Mouse (Mus musculus): Measurements from ENCODE around the gene Tbc1d25. TPM values are rescaled to one million over a fixed set of nuclear protein-coding genes. Genes with fewer than 3 reads are reported as not detected.

The Tbc1d25 gene
- total RNA-seq (2015; ENCODE audit: low replicate concordance) (1.7 and 4.2 TPM in 2 replicates), total RNA-seq (2017; ENCODE audit: low replicate concordance) (0.56 and 1.1 TPM in 2 replicates)

DNA sequence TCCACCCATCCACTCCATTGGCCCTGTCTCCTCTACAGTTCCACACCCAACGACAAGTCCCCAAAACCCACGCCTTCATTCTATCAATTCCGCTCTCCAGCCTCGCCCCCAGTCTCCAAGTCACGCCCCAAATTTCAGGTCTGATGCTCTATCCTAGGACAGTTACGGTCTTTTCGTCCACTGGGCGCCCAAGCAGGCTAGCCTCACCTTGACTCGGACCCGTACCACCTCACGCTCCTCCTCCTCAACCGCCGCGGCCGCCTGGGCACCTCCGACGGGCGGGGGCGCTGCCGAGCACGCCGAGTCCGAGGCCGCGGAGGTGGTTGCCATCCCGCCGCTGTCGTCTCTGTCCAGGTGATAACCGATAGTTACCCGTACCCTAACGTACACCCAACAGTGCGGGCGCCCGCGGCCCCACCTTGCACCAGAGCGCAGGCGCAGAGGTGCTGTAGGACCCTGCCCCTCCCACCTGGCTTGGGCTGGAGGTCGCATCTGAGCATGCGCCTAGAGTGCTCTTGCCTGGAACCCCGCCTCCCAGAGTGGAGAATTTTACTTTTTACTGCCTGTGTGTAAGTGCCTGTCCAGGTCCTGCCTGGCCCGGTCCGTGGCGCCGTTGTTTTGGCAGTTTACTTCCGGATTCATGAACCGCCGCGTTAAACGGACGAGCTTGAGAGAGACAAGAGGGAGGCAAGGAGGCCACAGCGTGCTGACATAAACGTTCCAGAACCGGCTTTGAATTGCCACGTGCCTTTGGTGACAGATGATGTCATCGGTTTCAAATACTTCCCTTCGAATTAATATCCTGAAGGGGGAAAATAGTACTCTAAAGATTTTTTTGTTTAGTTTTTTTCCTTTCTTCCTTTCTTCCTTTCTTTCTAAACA, at the start of gene Tbc1d25:
Tbc1d25 (minus strand) TSS at position 678 of the 882 bp plus-strand sequence.
- peak; percentile 96 for ATAC-seq (replicated peaks; ENCODE audit: low FRiP score, poor library complexity, severe bottlenecking)

DNA sequence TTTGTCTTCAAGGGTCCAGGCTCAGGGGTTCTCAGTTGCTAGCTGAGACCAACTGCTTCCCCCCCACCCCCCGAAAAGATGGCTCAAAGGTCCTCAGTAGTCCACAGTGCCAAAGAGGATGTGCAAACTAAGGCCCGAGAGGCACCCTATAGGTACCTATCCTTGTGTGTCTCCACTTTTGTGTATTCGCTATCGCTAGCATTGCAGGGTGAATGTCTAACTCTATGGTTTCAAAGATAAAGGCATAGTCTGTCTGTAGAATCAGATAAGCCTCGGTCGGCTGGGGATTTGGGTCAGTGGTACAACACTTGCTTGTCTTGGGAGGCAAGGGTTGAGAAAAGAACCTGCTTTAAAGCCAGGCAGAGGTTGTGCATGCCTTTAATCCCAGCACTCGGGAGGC, 47.5 kb upstream of the Tbc1d25 start:
- no peak for ATAC-seq (replicated peaks; ENCODE audit: low FRiP score, poor library complexity, severe bottlenecking)

DNA sequence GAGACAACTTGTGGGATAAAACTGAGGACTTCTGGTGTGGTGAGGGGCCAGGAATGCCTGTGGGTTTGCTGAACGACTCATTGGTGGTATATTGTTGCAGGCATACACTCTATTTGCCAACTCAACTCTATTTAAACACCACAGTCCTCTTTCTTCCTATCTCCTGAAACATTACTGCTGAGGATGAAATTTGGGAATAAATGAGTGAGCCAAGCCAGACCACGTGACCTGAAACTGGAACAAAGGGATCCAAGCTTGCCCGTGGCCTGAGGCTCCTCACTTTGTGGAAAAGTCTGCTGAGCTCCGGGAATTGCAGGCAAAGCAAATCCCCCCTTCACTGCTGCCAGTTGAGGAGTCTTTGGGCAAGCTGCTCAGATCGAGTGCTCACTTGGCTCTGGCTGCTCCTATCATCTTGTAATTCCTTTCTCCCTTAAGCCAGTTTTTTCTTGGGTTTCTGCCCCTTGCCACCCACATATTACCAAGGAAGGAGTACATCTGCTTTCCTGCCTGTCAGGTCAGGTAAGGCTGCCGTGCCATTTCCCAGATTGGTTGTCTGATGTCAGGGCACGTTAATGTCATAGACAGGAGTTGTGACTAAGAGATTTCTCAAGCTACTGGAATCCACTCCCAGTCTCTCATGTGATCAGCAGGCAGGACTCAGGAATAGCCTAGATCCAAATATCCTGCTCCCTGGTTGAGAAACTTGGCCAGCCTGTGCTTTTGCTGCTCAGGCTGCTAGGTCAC, 46.9 kb upstream of the Tbc1d25 start:
- no peak for ATAC-seq (replicated peaks; ENCODE audit: low FRiP score, poor library complexity, severe bottlenecking)

DNA sequence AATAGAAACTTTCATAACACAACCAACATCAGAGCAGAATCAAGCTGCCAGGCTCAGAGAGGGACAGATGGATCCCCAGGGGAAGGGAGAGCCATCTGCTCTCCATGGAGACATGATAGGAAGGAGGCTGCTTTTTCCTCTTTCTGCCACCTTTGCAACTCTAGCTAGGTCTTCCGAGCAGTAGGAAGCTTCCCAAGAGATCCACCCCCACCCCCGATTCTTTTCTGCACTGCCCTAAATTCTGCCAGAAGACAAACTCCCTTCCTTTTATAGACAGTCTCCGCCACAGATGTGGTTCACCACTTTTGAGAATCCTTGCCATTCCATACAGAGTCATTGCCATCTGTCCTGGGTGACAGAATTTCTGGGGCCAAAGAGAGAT, 46.3 kb upstream of the Tbc1d25 start:
- ATAC-seq (replicated peaks; ENCODE audit: low FRiP score, poor library complexity, severe bottlenecking), result no peak

GRCm38 (mm10) chrX:8219651-8220050, 43.7 kb upstream of the Tbc1d25 start:
- no peak for ATAC-seq (replicated peaks; ENCODE audit: low FRiP score, poor library complexity, severe bottlenecking)

GRCm38 (mm10) chrX:8218114-8218513, 42.1 kb upstream of the Tbc1d25 start:
- no peak for ATAC-seq (replicated peaks; ENCODE audit: low FRiP score, poor library complexity, severe bottlenecking)

DNA sequence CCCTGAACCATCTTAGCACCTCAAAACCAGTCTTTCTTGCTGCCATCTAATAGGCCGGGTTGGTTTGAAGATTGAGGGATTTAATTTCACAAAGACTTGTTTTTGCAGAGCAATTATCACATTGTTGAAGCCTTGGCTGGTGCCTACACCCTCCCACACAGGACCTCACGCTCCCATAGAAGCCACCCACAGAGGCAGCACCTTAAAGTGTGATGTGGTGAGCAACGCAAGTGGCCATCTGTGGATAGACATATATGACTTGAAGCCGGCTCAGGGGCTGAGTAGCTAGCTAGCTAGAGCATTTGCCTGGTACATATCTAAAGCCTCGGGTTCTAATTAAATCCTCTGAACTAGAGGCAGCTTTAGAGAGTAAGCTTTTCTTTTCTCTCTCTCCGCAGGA, 41.4 kb upstream of the Tbc1d25 start:
- ATAC-seq (replicated peaks; ENCODE audit: low FRiP score, poor library complexity, severe bottlenecking), result no peak

GRCm38 (mm10) chrX:8211490-8212207, 35.7 kb upstream of the Tbc1d25 start:
- ATAC-seq (replicated peaks; ENCODE audit: low FRiP score, poor library complexity, severe bottlenecking), result no peak

DNA sequence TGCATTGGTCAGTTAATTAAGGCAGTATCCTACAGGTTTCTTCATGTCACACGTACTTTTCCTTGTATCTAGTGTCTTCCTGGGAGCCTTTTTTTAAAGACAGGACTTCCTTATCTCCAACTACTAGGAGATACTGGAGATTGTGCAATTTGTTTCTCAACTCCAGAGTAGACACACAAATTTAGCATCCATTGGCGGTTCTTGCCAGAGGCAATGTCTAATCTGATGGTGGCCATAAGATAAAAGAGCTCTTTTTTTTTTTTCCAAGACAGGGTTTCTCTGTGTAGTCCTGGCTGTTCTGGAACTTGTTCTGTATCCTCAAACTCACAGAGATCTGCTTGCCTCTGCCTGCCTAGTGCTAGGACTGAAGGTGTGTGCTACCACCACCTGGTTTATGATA, 33.7 kb upstream of the Tbc1d25 start:
- ATAC-seq (replicated peaks; ENCODE audit: low FRiP score, poor library complexity, severe bottlenecking), result no peak

DNA sequence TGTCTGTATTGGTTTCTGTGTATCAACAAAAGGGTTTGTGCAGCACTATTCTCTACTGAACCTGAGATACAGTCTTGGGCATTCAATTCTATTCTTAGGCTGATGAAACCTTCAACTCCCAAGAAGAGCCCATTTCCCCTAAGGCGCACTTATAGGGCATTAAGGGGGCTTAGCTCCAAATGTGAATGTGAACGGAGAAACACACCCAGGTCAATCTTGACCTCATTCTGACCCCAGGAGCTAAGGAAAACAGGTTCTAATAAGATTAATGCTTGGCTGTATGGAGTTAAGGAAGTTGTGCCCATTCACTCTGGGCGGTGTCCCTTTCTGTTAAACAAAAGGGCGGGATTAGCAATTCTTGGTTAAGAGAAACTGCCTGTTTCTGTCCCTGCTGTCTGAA, 31.2 kb upstream of the Tbc1d25 start:
- ATAC-seq (replicated peaks; ENCODE audit: low FRiP score, poor library complexity, severe bottlenecking), result no peak

DNA sequence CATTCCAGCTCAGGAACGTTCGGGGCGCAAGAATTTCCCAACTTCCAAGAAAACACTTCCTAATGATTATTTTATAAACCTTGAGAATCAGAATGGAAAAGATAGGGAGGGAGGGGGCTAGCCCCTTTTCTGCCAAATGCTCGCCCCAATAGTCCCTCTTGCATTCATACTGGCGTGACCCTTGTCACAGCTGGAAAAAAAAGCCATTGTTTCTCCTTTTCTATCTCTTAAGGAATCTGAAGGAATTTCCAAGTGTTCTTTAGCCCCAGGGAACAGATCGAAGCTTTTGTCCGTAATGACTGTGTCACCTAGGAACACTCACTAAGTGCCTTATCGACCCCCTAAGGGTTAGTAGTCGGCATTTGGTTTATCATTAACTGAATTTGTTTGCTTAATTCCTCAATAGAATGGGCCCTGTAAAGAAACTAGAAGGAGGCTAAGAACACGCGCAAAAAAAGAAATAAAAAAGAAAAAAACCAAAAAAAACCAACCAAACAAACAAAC, 30.8 kb upstream of the Tbc1d25 start:
- no peak for ATAC-seq (replicated peaks; ENCODE audit: low FRiP score, poor library complexity, severe bottlenecking)

GRCm38 (mm10) chrX:8206015-8206693, 30.2 kb upstream of the Tbc1d25 start, which contains the start of gene Porcn:
TSS of gene Porcn (minus strand) at chrX:8206525.
- ATAC-seq (replicated peaks; ENCODE audit: low FRiP score, poor library complexity, severe bottlenecking), result peak; percentile 95

DNA sequence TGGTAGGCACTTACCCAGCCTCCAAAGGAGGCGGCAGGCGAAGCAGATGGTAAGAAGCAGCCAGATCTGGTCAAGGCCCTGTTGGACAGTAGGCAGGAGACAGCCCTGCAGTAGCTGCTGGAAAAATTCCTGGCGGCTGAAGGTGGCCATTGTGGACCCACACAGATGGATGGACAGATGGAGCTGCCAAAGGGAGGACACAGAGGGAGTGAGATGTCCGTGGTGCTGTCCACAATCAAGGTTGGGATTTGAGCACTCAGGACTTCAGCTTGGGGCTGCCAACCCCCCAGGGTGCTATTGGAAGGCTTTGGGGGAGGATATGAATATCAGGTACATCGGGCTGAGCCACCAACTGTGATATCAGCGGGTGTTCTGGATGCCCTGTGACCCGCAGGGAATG, 29.6 kb upstream of the Tbc1d25 start:
- ATAC-seq (replicated peaks; ENCODE audit: low FRiP score, poor library complexity, severe bottlenecking), result no peak

DNA sequence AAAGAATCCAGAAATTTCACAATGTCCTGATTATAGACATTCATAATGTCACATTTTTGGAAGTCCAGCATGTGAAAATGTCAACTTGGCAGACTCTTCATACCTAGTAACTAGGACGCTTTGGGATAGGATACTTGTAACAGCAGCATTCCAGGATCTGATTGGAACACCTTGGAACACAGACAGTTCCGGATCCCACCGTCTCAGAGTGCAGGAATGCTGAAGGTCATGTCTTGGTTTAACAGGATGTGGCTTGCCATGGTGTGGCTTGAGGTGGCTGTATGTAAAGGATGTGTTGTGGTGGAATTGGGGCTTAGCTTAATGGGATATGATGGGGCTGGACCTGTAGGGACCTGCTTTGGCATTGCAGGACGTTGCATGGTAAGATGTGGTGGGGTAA, 29.1 kb upstream of the Tbc1d25 start:
- ATAC-seq (replicated peaks; ENCODE audit: low FRiP score, poor library complexity, severe bottlenecking), result no peak

- no peak for ATAC-seq (replicated peaks; ENCODE audit: low FRiP score, poor library complexity, severe bottlenecking)
Measured at GRCm38 (mm10) chrX:8204076-8204475, 28.1 kb upstream of the Tbc1d25 start.

- ATAC-seq (replicated peaks; ENCODE audit: low FRiP score, poor library complexity, severe bottlenecking), result no peak
Measured at GRCm38 (mm10) chrX:8203105-8203504, 27.1 kb upstream of the Tbc1d25 start.

DNA sequence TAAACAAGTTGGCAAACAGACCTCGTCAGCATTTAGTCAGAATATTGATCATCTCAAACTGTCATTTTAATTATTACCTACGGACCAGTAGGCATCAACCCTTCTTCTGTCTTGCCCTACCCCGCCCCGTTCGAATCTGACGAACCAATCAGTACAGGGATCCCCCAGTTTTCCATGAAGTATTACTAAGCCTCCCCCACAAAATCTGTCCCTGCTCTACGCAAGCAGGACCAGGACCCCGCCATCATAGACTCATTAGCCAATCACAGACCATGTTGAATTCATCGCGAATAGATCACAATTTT, 17.4 kb upstream of the Tbc1d25 start, which contains the start of gene Ebp:
Ebp (minus strand) TSS at position 94 of the 305 bp plus-strand sequence.
- peak; percentile 23; the same call in 1 of the 2 replicates for ATAC-seq (replicated peaks; ENCODE audit: low FRiP score, poor library complexity, severe bottlenecking)

GRCm38 (mm10) chrX:8192640-8193418, 16.8 kb upstream of the Tbc1d25 start:
- ATAC-seq (replicated peaks; ENCODE audit: low FRiP score, poor library complexity, severe bottlenecking), result peak; percentile 100

GRCm38 (mm10) chrX:8192126-8192639, 16.2 kb upstream of the Tbc1d25 start:
- ATAC-seq (replicated peaks; ENCODE audit: low FRiP score, poor library complexity, severe bottlenecking), result 0 out of 2 replicates have a peak, but pooled peaks have one; percentile 6

Data from erythroblast, adult 5-6 weeks (primary cell).